Mouse (Mus musculus) embryonic facial prominence, embryonic 14.5 days (tissue): Measurements from ENCODE around the gene Oas1d. TPM values are rescaled to one million over a fixed set of nuclear protein-coding genes. Genes with fewer than 3 reads are reported as not detected.
A peak's percentile ranks its signal among the peaks of the same experiment; 100 is the strongest.
"Not testable (repeated sequence)": the region's sequence is repeated elsewhere in the genome, so short reads cannot be mapped to it uniquely, and the experiment has no call there.

ENCODE experiments used
- ATAC-seq: fragments of 200-750 bp; cut with Nextera tagmentation; 2 replicates; pipeline ENCODE4 v1.8.0; 2017; ENCODE audit warnings: low read depth, moderate number of reproducible peaks, moderate TSS enrichment
- DNase-seq: peaks from one replicate; pipeline ENCODE4 v3.0.0-alpha.2; 2015; ENCODE audit warnings: low spot score
- H3K27ac ChIP-seq: fragments of 300-500 bp; sonication (generic); replicated peaks from 2 replicates; pipeline ENCODE4 v1.5.1; 2014; ENCODE audit warnings: low read depth, mild to moderate bottlenecking, low read length, moderate library complexity
- H3K27me3 ChIP-seq: fragments of 300-500 bp; sonication (generic); replicated peaks from 2 replicates; pipeline ENCODE4 v1.6.1; 2014; ENCODE audit warnings: low read length; ENCODE audit not compliant: control insufficient read depth, insufficient read depth
- H3K36me3 ChIP-seq: fragments of 300-500 bp; sonication (generic); 2 replicates; pipeline ENCODE4 v1.6.1; 2014; ENCODE audit warnings: low read length, mixed read lengths; ENCODE audit not compliant: control insufficient read depth, insufficient read depth
- H3K4me1 ChIP-seq: fragments of 300-500 bp; sonication (generic); 2 replicates; pipeline ENCODE4 v1.6.1; 2014; ENCODE audit warnings: antibody characterized with exemption, low read length; ENCODE audit not compliant: control insufficient read depth, insufficient read depth
- H3K4me2 ChIP-seq: fragments of 300-500 bp; sonication (generic); 2 replicates; pipeline ENCODE4 v1.6.1; 2014; ENCODE audit warnings: low read depth, mild to moderate bottlenecking, low read length, moderate library complexity, mixed read lengths
- H3K4me3 ChIP-seq: fragments of 300-500 bp; sonication (generic); 2 replicates; pipeline ENCODE4 v1.5.1; 2014; ENCODE audit warnings: low read depth, mild to moderate bottlenecking, low read length
- H3K9ac ChIP-seq: fragments of 300-500 bp; sonication (generic); 2 replicates; pipeline ENCODE4 v1.6.1; 2014; ENCODE audit warnings: low read depth, mild to moderate bottlenecking, low read length, moderate library complexity, mixed read lengths
- H3K9me3 ChIP-seq: fragments of 300-500 bp; sonication (generic); 2 replicates; pipeline ENCODE4 v1.6.1; 2016; ENCODE audit warnings: low read length; ENCODE audit not compliant: control insufficient read depth
- WGBS: fragments of 180-500 bp; shearing (Covaris S2); extraction: QIAGEN DNeasy Blood & Tissue Kit; methylation state at CpG from one replicate; pipeline ENCODE4 v1.1.7; 2014; 5-methylcytosine and 5-hydroxymethylcytosine counted together
- polyA plus RNA-seq: library from polyadenylated mRNA; unstranded; fragments of >200 nt; fragmentation: Nextera tagmentation; extraction: Ambion mirVana; gene quantifications from 2 replicates; pipeline ENCODE4 v1.2.1, GENCODE M21; 2014

The Oas1d gene
- polyA plus RNA-seq, 1 experiment from 2014 or later = not detected

- H3K4me3 ChIP-seq, H3K9me3 ChIP-seq, H3K27ac ChIP-seq, DNase-seq, H3K9ac ChIP-seq, ATAC-seq, H3K4me1 ChIP-seq, H3K4me2 ChIP-seq, H3K36me3 ChIP-seq, H3K27me3 ChIP-seq: not testable (repeated sequence)
- 77% methylated on average over 2 of the region's 2 CpGs for WGBS
These were observed 19.6 kb upstream of the Oas1d start for GRCm38 (mm10) chr5:120894692-120895091.

- WGBS = 86% methylated on average over 11 of the region's 11 CpGs
- no peaks in the 10 kb centered on the region for H3K36me3 ChIP-seq
- DNase-seq = no peak
These were observed 19.0 kb upstream of the Oas1d start for GRCm38 (mm10) chr5:120895231-120895900.

GRCm38 (mm10) chr5:120898307-120898706 lies 16.0 kb upstream of the Oas1d start:
- H3K9ac ChIP-seq = no peak overlapping the region
- H3K27ac ChIP-seq = no peak overlapping the region
- no peaks in the 10 kb centered on the region for H3K9me3 ChIP-seq
- no peak for DNase-seq
- no peak overlapping the region for H3K4me2 ChIP-seq
- H3K4me1 ChIP-seq = no peaks in the 10 kb centered on the region
- WGBS = 89% methylated on average over 6 of the region's 6 CpGs
- no peak for ATAC-seq
- H3K4me3 ChIP-seq = no peak overlapping the region
- no peaks in the 10 kb centered on the region for H3K36me3 ChIP-seq
- H3K27me3 ChIP-seq = no peaks in the 10 kb centered on the region

More at GRCm38 (mm10) chr5:120895231-120895900, 19.0 kb upstream of the Oas1d start:
- no peak overlapping the region for H3K9ac ChIP-seq
- H3K9me3 ChIP-seq = no peaks in the 10 kb centered on the region
- H3K4me2 ChIP-seq = no peak overlapping the region
- H3K27me3 ChIP-seq = no peaks in the 10 kb centered on the region
- no peak overlapping the region for H3K4me3 ChIP-seq
- H3K27ac ChIP-seq = no peak overlapping the region
- no peak for ATAC-seq
- H3K4me1 ChIP-seq = no peaks in the 10 kb centered on the region

- no peaks in the 10 kb centered on the region for H3K4me1 ChIP-seq
- no peak overlapping the region for H3K4me2 ChIP-seq
- H3K9me3 ChIP-seq = no peaks in the 10 kb centered on the region
- no peak overlapping the region for H3K27ac ChIP-seq
- no peak for DNase-seq
- H3K36me3 ChIP-seq = no peaks in the 10 kb centered on the region
- H3K27me3 ChIP-seq = no peaks in the 10 kb centered on the region
- H3K4me3 ChIP-seq = no peak overlapping the region
- H3K9ac ChIP-seq = no peak overlapping the region
- no peak for ATAC-seq
These were observed 15.6 kb upstream of the Oas1d start for GRCm38 (mm10) chr5:120898726-120899125.

- ATAC-seq = no peak
- whole genome bisulfite sequencing = 56% methylated on average over 1 of the region's 1 CpGs
These were observed 13.7 kb upstream of the Oas1d start for GRCm38 (mm10) chr5:120900666-120901065.

GRCm38 (mm10) chr5:120902056-120902455 lies 12.3 kb upstream of the Oas1d start:
- Histone ChIP-seq H3K27ac (no peak overlapping the region), H3K4me2 (no peak overlapping the region), H3K4me1 (no peaks in the 10 kb centered on the region), H3K27me3 (no peaks in the 10 kb centered on the region), H3K36me3 (no peaks in the 10 kb centered on the region), H3K9ac (no peak overlapping the region), H3K9me3 (no peaks in the 10 kb centered on the region), H3K4me3 (no peak overlapping the region)
- ATAC-seq (no peak), DNase-seq (no peak)
- 89% methylated on average over 5 of the region's 5 CpGs for WGBS

More at GRCm38 (mm10) chr5:120900666-120901065, 13.7 kb upstream of the Oas1d start:
- no peaks in the 10 kb centered on the region for H3K4me1 ChIP-seq
- no peak for DNase-seq
- no peaks in the 10 kb centered on the region for H3K9me3 ChIP-seq
- no peak overlapping the region for H3K27ac ChIP-seq
- no peaks in the 10 kb centered on the region for H3K36me3 ChIP-seq
- no peak overlapping the region for H3K9ac ChIP-seq
- H3K4me3 ChIP-seq = no peak overlapping the region
- H3K4me2 ChIP-seq = no peak overlapping the region
- H3K27me3 ChIP-seq = no peaks in the 10 kb centered on the region

- not testable (repeated sequence) for H3K4me2 ChIP-seq, H3K36me3 ChIP-seq, H3K4me1 ChIP-seq, H3K27me3 ChIP-seq, H3K4me3 ChIP-seq, H3K27ac ChIP-seq, ATAC-seq, H3K9ac ChIP-seq, H3K9me3 ChIP-seq
- 36% methylated on average over 8 of the region's 12 CpGs for WGBS
- peak; percentile 32 for DNase-seq
These were observed 7.3 kb upstream of the Oas1d start, which contains the start of gene Oas1a for GRCm38 (mm10) chr5:120906791-120907733. TSS of gene Oas1a (minus strand) at chr5:120907521.

GRCm38 (mm10) chr5:120908196-120908920 lies 6.0 kb upstream of the Oas1d start:
- no peak overlapping the region for H3K4me2 ChIP-seq
- H3K4me1 ChIP-seq = no peaks in the 10 kb centered on the region
- no peak for DNase-seq
- H3K4me3 ChIP-seq = no peak overlapping the region
- ATAC-seq = no peak
- no peaks in the 10 kb centered on the region for H3K36me3 ChIP-seq
- H3K27me3 ChIP-seq = no peaks in the 10 kb centered on the region
- no peak overlapping the region for H3K27ac ChIP-seq
- H3K9me3 ChIP-seq = no peaks in the 10 kb centered on the region
- H3K9ac ChIP-seq = no peak overlapping the region
- 50% methylated on average over 7 of the region's 7 CpGs for WGBS
